Mouse (Mus musculus) lung, postnatal 0 days (tissue): ENCODE measurements around the gene Lhfpl2.

Source experiments
- CTCF ChIP-seq: IDR thresholded peaks from 2 replicates; pipeline ENCODE4 v1.5.1; 2016; ENCODE audit warnings: antibody characterized with exemption, mild to moderate bottlenecking
- EP300 ChIP-seq: IDR thresholded peaks from 2 replicates; pipeline ENCODE4 v1.6.1; 2016; ENCODE audit warnings: antibody characterized with exemption, mild to moderate bottlenecking, control low read depth

DNA sequence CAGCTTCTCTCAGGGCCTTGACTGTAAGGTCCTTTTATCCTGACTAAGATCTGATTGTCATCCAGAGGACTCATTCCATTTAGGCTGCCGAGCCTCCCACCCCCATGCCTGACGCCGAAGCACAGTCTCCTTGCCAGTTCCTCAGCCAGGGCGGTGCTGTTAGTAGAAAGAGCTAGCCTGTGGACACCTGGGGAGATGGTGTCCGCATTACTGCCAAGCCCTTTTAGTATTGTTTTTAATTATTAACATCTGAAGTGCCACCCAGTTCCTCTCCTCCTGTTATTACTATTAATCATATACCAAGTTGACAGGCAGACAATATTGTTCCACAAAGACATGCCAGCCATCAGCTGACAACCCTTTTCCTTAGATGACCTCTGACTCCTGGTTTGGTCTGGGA is 124.4 kb downstream of the Lhfpl2 start:
- TF ChIP-seq CTCF (no peak), EP300 (no peak)
